Mouse (Mus musculus) Muller cell, postnatal 12 days (primary cell): ENCODE data around the gene Slc10a7.

Source experiments
- DNase-seq: peaks from one replicate; pipeline ENCODE4 v3.0.0-alpha.2; 2015; ENCODE audit errors: inconsistent ontology term

Gene Slc10a7

DNA sequence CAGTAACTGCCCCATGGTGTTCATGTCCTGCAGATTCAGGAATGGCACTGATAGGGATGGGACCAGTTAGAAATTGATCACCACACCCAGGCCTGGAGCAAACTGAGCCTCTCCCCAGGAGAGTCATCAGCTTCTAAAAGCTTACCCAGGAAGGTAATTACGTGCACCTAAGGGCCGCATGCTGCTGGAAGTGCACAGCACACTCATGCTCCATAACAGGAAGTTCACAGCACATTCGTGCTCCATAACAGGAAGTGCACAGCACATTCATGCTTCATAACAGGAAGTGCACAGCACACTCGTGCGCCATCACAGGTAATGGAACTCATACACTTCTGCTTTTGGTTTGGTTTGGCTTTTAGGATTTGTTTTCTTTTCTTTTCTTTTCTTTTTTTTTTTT is 114.8 kb downstream of the Slc10a7 start:
- no peak for DNase-seq

DNA sequence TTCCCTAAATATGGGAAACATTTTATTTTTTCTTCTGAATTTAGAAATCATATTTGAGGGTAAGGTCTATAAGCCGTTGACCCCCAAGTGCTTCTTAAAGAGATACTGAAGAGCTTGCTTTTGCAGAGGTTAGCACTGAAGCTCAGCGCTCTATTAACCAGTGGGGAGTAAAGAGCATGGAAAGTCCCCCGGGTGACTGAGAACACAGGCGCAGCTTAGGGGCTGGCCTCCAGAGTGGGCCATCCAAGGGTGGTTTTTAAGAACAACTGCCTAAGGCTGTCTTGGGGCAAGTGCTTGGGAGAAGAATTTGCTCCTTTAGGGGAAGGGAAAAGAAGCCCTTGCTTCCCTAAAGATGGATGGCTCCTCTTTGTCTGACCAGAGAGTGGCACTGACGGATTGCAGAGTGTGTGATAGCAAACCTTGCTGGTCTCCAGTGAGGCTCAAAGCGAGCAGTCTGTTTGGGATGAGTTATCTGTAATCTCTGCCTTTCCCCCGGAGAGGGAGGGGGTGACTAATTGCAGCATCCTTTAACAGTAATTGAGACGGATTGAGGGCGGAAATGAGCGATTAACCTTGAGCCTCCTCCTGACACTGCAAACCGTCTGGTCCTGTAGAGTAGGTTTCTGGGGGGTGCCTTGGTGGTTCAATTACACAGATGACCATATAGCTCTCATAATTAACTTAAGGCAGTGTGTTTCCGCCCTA is 115.7 kb downstream of the Slc10a7 start:
- no peak for DNase-seq

DNA sequence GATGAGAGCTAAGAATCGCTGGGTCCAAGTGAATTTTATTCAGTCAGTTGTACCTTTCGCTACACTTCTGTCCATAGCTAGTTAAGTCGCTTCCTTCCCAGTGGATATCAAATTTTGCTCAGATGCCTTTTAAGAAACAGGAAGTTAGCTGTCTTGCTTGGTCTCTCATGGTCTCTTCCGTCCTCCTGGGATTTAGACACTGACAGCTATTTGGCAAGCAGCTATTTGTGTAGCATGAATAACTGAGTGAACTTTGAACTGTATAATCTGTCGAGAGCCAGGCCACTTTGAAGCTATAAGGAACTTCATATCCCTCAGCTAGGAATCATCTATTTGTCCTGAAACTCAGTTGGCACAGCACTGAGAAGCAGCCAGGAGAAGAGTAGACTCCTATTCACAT is 117.5 kb downstream of the Slc10a7 start:
- no peak for DNase-seq

DNA sequence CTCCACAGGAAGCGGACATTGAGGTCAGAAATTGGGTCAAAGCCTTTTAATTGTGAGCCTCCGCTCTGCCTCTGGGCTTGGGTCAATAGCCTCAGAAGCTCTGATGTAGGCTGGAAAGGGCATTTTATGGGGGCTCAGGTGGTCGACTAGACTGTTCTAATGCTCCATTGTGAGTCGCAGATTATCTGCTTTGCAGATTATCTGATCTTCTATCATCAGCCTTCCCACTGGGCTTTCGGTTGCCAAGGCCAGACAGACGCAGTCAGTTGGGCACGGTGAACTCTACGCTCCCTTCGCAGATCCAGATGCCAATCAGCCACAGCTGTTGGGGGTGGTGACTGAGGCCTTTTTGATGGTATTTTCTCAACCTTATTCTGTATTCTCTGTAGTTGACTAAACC is 118.6 kb downstream of the Slc10a7 start:
- no peak for DNase-seq

DNA sequence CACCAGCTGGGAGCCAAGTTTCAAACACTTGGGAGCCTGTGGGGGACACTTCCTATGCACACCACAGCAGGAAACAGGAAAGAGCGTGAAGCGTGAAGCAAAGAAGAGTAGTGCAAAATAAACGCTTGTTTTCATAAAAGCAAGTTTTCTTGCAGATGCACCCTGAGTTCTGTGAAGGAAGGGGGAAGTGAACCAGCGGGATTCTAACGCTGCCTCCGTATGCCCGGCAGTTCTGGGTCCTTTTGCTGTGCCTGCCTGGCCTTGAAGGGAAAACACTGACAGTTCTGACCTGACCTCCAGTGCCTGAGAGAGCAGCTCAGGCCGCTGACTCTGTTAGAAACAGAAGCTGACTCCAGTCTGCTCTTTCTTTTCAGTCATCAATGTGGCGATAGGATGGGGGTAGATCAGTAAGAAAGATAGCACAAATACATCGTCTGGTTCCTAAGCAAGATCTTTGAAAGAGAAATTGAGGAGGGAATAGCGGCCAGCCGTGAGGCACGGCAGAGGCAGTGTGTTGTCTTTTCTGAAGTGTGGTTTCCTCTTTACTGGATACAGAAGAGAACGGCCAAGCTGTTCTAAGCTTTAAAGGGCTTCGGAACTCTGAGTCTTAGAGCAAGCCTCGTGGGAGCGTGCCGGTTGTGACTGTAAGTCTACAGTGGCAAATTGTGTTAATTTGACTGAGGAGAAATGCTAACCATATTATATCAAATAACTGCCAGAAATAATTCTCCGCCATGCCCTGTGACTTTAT is 121.4 kb downstream of the Slc10a7 start:
- DNase-seq = no peak

DNA sequence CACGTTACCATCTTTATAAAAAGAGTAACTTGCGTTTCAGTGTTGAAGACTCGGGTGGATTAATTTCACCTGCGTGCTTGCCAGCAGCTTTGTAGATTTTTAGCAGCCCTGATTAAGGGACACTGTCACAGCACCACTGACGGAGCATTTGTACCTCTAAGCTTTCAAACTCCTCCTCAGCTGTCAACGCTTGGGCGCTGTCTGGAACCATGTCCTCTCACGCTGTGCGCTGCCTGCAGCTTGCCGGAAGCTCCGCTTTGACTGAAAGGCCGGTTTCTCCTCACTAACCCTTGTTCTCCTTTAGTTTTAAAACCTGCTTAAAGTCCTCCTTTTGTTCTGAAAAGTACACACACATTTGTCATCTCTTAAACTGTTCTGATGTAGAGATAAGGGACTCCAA is 123.9 kb downstream of the Slc10a7 start:
- DNase-seq = no peak

DNA sequence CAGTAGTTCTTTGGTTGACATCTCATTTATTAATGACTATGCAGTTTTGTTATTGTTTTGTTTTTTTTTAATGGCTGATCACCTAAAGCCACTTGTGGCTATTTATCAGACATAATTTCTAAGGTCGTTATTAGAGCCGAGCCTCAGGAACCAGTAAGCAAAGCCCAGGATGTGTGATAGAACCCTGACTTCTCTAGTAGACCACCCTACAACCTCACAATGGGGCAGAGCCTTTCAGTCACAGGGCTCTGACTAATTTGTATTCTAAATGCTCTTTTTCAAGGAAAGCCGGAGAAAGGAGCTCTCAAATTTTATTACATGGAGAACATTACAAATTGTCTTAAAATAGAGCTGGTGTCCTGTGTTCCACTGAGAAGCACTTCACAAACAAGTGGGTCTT is 124.9 kb downstream of the Slc10a7 start:
- no peak for DNase-seq

DNA sequence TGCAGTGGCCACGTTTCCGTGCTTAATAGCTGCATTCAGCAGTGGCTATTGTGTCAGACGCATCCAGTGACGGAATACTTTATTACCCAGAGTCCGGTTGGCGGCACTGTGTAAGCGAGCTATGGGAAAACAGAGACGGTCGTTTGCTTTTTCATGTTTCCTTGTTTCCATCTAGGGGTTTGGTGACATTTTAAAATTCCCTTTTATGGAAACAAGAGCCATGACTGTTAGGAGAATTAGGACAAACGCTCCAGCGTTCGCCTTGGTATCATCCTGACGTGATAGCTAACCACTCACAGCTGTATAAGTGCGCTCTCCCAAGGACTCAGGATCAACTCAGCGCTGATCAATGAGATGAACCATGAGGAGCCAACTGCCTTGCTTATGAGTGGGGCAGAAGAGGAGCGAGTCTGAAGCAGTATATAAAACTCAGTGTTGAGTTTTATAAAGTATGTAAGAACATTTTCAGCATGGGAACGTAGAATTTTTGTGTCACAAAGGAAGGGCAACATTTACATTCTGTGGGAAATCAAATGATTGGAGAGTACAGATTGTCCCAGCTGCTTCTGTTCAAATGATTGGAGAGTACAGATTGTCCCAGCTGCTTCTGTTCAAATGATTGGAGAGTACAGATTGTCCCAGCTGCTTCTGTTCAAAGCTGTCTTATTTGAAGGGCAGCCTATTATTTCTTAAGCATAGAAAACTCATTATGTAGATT is 125.5 kb downstream of the Slc10a7 start:
- no peak for DNase-seq

DNA sequence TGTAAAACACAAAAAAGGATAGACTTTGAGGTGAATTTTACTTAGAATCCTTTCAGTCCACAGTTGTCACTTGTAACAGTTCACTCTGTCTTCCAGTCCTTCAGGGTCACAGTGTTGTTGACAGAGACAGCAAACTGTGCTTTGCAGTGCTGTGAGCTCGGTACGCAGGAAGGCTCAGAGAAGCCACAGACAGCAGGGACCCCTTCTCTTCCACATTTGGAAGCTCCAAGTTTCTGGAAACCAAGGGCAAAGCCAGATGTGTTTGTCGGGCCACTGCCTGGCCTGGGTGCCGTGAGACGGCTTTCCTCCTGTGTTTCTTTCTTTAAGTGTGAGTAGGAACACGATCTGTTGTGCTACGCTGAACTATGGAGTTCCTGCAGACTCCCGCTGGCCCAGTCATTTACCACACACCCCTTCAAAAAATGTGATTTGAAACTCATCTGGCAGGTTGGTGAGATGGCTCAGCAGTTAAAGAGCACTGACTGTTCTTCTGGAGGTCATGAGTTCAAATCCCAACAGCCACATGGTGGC is 126.2 kb downstream of the Slc10a7 start:
- DNase-seq = no peak

DNA sequence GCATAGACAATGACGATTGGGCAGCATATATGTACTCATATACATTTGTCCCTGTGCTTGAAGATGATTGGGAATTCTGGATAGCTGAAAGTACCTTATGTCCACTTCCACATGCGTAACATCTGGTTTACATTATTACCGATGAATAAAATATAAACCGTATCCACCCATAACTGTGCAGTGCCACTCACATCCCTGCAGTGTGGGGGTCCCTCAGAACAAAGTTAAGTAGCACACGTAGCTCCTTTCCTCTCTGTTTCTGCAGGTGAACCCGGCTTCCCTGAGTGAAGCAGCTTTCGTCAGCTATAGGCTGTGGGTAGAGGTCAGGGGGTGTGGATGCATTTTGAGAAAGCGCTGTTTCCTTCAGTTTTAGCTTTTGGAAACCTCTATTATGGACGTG is 132.8 kb downstream of the Slc10a7 start:
- DNase-seq = no peak

DNA sequence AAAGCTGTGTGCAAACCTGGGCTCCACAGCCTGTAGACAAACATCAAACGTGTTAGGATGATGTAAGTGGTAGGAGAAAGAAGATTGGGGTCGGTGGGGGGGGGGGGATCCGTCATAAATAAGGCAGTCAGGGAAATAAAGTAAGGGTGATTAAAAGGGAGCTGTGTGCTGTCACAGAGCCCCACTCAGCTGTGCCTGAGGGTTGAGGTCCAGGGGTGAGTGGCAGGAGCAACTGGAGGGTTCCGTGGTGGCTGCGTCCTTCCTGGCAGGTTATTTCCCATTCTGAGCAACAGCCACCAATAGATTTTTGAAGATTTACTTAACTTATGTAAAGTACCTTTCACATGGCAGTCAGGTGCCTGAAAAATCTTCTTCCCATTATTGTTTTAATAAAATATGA is 133.2 kb downstream of the Slc10a7 start:
- DNase-seq = no peak

DNA sequence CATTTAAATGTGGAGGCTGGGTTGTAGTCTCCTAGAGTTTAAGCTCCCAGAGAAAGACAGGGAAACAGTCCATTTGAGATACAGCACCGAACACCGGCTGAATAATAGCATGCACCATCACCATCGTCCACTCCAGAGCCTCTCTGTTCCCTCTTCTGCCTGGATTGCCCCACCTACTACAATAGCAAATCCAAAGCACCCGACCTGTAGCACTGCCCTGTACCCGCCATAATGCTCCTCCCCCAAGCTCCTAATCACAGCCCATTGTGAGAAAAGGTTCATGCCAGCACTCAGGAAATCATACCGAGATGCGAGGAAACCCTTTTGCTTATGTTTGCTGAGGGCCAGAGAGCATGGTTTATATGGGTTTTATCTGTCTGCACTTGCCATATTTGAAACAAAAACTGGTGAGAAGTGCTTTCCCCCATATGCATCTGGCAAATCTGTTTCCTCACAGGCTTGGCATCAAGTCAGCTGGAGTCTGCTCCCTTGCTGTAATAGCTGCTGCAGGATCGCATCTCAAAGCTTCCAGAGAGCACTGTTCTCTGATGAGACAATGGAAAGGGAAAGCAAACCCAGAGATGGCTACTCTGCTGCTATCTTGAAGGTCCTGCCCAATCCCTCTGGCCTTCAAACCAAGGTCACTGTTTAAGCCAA is 138.0 kb downstream of the Slc10a7 start:
- DNase-seq = no peak

DNA sequence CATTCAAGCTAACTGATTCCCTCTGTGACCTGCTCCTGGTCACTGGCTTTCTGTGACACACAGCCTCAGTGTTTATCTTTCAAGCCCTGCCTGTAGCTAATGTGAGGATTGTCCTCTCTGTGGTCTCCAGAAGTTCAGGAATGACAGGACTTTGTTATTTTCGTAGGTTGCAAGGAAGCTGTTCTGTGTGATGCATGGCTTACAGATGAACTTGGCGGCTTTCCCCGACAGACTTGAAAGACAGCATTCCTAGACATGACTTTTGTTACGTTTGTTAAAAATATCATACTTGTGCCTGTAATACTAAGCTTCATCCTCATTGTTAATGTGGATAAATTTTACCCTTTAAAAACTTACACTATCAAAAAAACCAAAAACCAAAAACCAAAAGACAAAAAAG is 138.7 kb downstream of the Slc10a7 start:
- no peak for DNase-seq

DNA sequence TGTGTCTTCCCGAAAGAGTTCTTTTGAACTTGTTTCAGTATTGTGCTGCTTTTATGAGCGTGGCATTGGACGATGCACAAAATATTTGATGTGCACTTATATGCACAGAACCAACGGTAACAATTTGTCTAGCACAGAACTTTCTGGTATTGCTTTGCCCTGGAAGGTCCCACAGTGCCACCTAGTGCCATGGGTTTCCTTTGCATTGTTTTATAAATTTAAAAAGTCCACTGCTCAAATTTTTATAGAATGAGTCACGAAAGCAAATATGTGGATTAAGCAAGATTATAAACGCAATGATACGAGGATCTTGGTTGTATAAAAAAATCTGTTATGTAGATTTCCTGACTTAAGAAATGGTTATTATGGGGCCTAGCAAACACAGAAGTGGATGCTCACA is 139.8 kb downstream of the Slc10a7 start:
- peak; percentile 93 for DNase-seq

DNA sequence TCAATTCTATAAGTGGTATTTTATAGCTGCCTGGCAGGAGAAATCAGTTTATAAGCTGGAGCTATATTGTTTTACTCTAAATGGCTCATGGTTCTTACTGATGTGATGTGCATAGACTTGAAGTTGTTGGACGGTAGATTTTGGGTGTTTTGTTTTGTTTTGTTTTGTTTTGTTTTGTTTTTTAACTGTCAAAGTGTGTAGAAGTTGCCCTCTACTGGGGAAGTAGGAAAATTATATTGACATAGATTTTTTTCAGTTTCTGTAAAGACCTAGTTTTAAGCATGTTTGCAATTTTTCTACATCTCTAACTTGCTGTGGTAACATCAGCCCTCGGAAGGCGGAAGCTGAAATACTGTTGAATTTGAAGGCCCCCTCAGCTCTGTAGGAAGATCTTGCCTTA is 142.5 kb downstream of the Slc10a7 start:
- DNase-seq = no peak

DNA sequence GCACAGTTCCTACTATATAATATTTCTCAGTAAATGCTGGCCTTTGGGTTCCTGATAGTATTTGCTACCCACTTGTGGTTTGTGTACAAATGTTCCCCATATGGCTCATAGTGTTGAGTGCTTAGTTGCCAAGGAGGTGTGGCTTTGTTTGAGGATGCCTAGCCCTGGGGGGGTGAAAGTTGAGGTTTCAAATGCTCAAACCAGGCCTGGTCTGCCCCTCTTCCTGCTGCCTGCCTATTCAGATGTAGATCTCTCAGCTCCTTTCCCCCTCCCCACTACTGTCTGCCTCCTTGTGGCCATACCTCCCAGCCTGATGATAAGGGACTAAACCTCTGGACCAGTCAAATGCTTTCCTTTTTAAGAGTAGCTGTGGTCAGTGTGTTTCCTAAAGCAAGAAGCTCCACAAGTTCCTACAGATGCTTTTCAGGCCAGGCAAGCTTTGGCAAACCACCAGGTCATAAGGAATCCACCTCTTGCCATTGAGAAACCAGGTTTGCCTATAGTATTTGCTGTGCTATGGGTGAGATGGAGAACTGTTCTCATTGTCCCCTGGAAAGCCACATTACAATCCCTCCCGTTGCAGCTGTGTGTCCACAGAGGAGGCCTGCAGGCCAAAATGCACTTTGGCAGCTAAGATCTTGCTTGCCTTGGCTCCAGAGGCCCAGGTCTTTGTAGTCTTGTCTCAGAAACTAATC is 146.4 kb downstream of the Slc10a7 start:
- DNase-seq = no peak

DNA sequence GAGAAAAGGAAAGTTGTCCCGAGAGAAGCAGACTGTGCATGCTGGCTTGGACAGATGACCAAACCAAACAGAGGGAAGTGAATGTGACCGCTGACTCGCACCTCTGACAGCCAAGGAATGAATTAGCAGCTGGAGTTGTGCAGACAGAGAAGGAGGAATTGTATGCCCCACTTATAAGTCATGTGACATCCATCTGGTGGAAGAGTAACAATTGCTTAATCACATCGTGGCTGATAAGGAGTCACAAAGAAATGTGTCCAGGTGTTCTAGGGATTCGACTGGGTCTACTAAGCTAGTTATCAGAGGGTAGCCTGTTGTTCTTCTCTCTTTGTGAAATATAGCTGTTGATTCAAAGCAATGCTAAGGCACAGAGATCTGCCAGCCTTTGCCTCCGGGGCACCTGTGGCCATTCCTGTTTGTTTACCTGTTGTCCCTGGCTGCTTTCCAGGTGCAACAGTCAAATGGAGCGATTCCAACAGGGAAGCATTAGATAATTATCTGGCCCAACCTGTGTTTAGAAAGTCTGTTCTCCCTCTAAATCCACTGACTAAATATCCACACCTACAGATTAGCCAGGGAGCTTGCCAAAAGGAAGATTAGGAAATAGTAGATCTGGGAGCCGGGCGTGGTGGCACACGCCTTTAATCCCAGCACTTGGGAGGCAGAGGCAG is 147.7 kb downstream of the Slc10a7 start:
- peak; percentile 79 for DNase-seq

DNA sequence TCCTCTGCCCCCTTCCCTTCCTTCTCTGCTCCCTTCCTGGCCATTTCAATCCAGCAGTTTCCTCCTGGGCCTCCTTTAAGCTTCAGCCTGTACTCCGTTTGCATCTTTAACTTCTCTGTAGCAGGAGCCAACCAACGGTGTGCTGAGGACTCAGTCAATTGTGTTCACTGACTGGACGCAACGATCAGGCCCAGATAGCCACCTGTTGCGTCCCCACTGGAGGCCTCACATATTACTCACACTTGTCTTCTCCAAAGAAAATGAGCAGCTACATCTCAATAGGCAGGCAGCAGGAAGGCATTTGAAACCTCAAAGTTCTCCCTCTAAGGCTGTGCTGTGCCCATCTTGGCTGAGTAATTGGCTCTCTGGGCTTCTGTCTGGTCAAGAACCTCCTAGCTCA is 149.0 kb downstream of the Slc10a7 start:
- DNase-seq = no peak

DNA sequence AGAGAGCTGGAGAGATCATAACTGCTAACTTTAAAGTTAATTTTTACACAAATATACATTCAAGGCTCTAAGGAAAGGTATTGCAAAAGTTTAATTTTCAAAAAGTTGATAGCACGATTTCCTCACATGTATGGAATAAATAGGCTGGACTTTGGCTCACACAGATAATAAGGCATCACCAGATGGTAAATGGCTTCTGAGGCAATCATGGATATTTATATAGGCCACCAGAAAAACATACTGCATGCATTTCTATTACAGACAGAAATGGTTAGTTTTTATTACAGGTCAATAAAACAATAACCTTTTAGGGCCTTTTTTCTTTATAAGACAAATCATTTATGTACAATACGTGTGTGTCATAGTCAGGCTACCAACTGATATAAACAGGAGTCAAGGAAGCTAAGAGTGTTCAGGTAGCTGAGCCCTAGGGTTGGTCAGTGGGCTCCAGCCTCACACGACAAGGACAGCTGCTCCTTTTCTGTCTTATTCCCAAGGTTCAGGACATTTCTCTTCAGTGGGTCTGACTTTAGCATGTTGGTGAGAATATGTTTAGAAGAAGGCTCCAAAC is 150.6 kb downstream of the Slc10a7 start:
- DNase-seq = no peak

DNA sequence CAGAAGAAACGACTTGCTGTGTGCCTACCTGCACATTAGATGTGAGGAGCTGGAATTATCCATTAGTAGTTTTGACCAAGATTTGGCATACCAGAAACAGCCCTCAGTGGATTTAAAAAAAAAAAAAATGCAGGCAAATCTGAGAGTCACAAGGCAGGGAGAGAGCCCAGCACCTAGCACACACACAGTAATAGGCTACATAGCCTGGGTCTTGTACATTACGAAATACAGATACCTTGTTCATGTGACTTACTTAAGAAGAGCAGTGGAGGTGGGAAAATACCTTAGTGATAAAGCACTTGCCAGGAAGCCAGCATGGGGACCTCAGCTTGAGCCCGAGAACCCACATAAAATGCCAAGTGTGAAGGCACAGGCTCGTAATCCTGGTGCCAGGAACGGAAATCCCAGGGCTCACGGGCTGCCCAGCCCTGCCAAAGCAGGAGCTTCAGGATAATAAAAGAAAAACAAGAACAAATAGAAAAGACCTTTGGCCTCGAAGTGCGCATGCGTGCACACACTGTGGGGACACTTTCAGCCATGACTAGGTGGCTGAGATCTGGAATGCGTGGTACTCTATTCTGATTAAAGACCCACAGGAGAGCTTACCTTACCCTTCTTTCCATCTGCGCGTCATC is 155.3 kb downstream of the Slc10a7 start:
- no peak for DNase-seq
